ENCODE assay signal across 7 mouse cellular contexts in the genomic region with DNA sequence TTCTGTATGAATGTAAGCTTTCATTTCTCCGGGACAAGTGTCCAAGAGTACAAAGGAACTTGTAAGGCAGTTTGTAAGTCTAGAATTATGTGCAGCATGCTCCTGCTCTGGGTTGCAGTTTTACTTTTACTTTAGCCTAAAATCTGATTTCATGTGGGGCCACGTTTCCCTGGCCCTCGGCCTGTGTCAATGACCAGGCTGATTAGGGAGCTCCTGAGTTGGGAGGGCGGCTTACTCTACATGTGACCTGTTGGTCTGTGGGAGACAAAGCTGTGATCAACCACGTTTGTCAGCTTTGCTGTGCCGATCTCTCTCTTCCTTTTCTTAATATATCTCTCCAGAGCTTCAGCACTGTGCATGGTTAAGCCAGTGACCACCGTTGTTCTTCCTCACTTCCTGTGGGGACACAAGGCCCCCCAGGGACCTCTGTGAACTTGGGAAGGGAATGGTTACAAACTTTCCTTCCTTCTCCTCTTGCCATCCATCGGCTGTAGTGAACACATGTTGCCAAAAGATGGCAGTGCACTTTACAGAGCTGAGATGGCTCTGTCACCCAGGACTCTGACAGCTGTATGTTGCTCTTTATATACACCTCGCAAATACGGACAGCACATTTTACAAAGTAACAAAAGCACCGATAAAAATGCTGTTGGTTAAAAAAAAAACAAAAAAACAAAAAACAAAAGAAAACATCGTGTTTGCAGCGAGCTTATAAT. TPM values are rescaled to one million over a fixed set of nuclear protein-coding genes. Genes with fewer than 3 reads are reported as not detected.
DNase-seq lines count a peak whose midpoint lies in the region; ATAC-seq and TF ChIP-seq lines count a peak whose summit lies in the region.

No protein-coding gene starts in this region.

- peak in 1 of 2 experiments; percentile 47 for DNase-seq in layer of hippocampus, adult 2 months (ENCODE audit: low spot score in 2 of 2)
- DNase-seq in layer of hippocampus, postnatal 36 days: no peak
- peak; percentile 37 for DNase-seq in ZHBTc4 (ENCODE audit: low read depth, low spot score)
- peak; percentile 79 for DNase-seq in hindbrain, embryonic 14.5 days (ENCODE audit: low spot score)
- peak; percentile 60 for DNase-seq in lung, postnatal 10 days
- peak; percentile 12 for DNase-seq in thymus, postnatal 25 days

- H3K36me3 ChIP-seq in E14TG2a.4 (ENCODE audit: insufficient read depth, low read length): no peaks in the 10 kb centered on the region
- H3K36me3 ChIP-seq in hindbrain, embryonic 14.5 days (replicated peaks; ENCODE audit: control insufficient read depth, insufficient read depth): no peaks in the 10 kb centered on the region

- WGBS in hindbrain, embryonic 14.5 days: 53% methylated on average over 13 of the region's 13 CpGs

- TF ChIP-seq CTCF in layer of hippocampus, adult 2 months (conservative IDR thresholded peaks at IDR 0.05): peak; percentile 89
- TF ChIP-seq CTCF in E14TG2a.4 (conservative IDR thresholded peaks at IDR 0.05; ENCODE audit: low read length): peak; percentile 27

- H3K9ac ChIP-seq in hindbrain, embryonic 14.5 days: no peak overlapping the region

- H3K4me1 ChIP-seq in E14TG2a.4 (replicated peaks; ENCODE audit: low read depth, low read length): no peaks in the 10 kb centered on the region; the same call in 1 of the 2 replicates
- peaks cover 5% of the 10 kb centered on the region; the same call in 1 of the 2 replicates for H3K4me1 ChIP-seq in hindbrain, embryonic 14.5 days (replicated peaks; ENCODE audit: control insufficient read depth, insufficient read depth, low read length)

- ATAC-seq in hindbrain, embryonic 14.5 days (ENCODE audit: low FRiP score): no peak

- no peak overlapping the region for H3K4me2 ChIP-seq in hindbrain, embryonic 14.5 days (replicated peaks)

- peak overlapping the region; percentile 27 for H3K4me3 ChIP-seq in layer of hippocampus, adult 2 months
- H3K4me3 ChIP-seq in E14TG2a.4 (replicated peaks; ENCODE audit: low read length): no peak overlapping the region
- no peak overlapping the region for H3K4me3 ChIP-seq in hindbrain, embryonic 14.5 days (replicated peaks; ENCODE audit: low read length)

- peak overlapping the region; percentile 85 for H3K27ac ChIP-seq in layer of hippocampus, adult 2 months
- H3K27ac ChIP-seq in hindbrain, embryonic 14.5 days: no peak overlapping the region

- no peaks in the 10 kb centered on the region for H3K9me3 ChIP-seq in E14TG2a.4 (ENCODE audit: low read length)
- H3K9me3 ChIP-seq in hindbrain, embryonic 14.5 days (ENCODE audit: control insufficient read depth, low read length): no peaks in the 10 kb centered on the region

- no peaks in the 10 kb centered on the region for H3K27me3 ChIP-seq in E14TG2a.4 (ENCODE audit: insufficient read depth, low read length)
- no peaks in the 10 kb centered on the region for H3K27me3 ChIP-seq in hindbrain, embryonic 14.5 days (ENCODE audit: control insufficient read depth, insufficient read depth, low read length)

RNA-seq across cellular contexts. Expression of gene Slc4a4, which starts 41.7 kb away (rescaled TPM):
- total RNA-seq in layer of hippocampus, adult 2 months (2021): 100 to 1,000 TPM; 154 to 161 TPM
- 100 to 1,000 TPM; 138 to 164 TPM for total RNA-seq in layer of hippocampus, postnatal 36 days (2021)
- 12.1 and 15.0 TPM in 2 replicates for polyA plus RNA-seq in hindbrain, embryonic 14.5 days (2014; fragmentation: Nextera tagmentation; extraction: Ambion mirVana)

Comparison
In these comparisons a context has a peak if more than half of its experiments do, and no peak if none do; other contexts are left out.
1. DNase-seq: peak in ZHBTc4 (single experiment), hindbrain, embryonic 14.5 days (single experiment), lung, postnatal 10 days (single experiment) and thymus, postnatal 25 days (single experiment); none in layer of hippocampus, postnatal 36 days (0 of 2).